Comparison of ENCODE assay signal across 24 mouse cellular contexts in the genomic region with DNA sequence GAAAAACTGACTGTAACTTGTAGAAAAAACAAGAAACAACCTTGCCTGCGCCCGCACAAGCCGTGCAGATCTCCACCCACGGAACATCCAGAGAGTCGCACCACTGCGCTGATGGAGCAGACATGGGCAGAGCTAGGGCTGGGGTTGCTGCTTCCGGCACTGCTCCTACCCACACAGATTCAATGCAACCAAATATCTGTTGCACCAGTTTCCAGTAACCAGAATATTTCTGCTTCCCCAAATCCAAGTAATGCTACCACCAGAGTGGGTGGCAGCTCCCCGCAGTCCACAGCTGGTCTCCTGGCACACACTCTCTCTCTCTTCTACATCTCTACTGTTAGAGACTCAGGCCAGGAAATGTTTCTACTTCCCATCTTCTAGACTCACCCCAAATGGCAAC. TPM values are rescaled to one million over a fixed set of nuclear protein-coding genes. Genes with fewer than 3 reads are reported as not detected.
DNase-seq lines count a peak whose midpoint lies in the region; ATAC-seq lines count a peak whose summit lies in the region.
"Had no signal": no experiment of that assay in that cellular context is flagged by ENCODE, and none has a peak within 500 bp of the region (broad histone marks: within the 10 kb centered on the region; RNA-seq: fewer than 3 reads in every experiment).

No protein-coding gene starts in this region.

- H3K9ac ChIP-seq in hindbrain, embryonic 13.5 days, result no peak overlapping the region
- H3K9ac ChIP-seq: embryonic facial prominence, embryonic 12.5 days; forebrain, embryonic 15.5 days; intestine, embryonic 15.5 days; kidney, embryonic 15.5 days; midbrain, embryonic 13.5 days had no signal

- H3K9me3 ChIP-seq in hindbrain, embryonic 13.5 days, result no peaks in the 10 kb centered on the region
- H3K9me3 ChIP-seq: embryonic facial prominence, embryonic 12.5 days; forebrain, embryonic 15.5 days; intestine, embryonic 15.5 days; kidney, embryonic 15.5 days; midbrain, embryonic 13.5 days had no signal

- no peak overlapping the region for H3K4me2 ChIP-seq in hindbrain, embryonic 13.5 days
- H3K4me2 ChIP-seq: embryonic facial prominence, embryonic 12.5 days; forebrain, embryonic 15.5 days; intestine, embryonic 15.5 days; kidney, embryonic 15.5 days; midbrain, embryonic 13.5 days had no signal

- H3K4me1 ChIP-seq in hindbrain, embryonic 13.5 days (replicated peaks), result no peaks in the 10 kb centered on the region
- H3K4me1 ChIP-seq: embryonic facial prominence, embryonic 12.5 days; forebrain, embryonic 15.5 days; intestine, embryonic 15.5 days; kidney, embryonic 15.5 days; midbrain, embryonic 13.5 days had no signal

- no peak overlapping the region for H3K4me3 ChIP-seq in hindbrain, embryonic 13.5 days
- H3K4me3 ChIP-seq: embryonic facial prominence, embryonic 12.5 days; forebrain, embryonic 15.5 days; intestine, embryonic 15.5 days; kidney, embryonic 15.5 days; midbrain, embryonic 13.5 days; myocyte had no signal

- ATAC-seq in megakaryocyte, adult 5-6 weeks (ENCODE audit: poor library complexity, severe bottlenecking), result peak; percentile 85
- ATAC-seq in hindbrain, embryonic 13.5 days (ENCODE audit: low FRiP score), result no peak
- ATAC-seq: activated CD4-positive, CD25-positive, alpha-beta regulatory T cell, adult 4 months; forebrain, embryonic 15.5 days; intestine, embryonic 15.5 days; midbrain, embryonic 13.5 days; Patski had no signal

- no peaks in the 10 kb centered on the region for H3K27me3 ChIP-seq in hindbrain, embryonic 13.5 days
- H3K27me3 ChIP-seq: embryonic facial prominence, embryonic 12.5 days; forebrain, embryonic 15.5 days; intestine, embryonic 15.5 days; kidney, embryonic 15.5 days; midbrain, embryonic 13.5 days had no signal

- WGBS in hindbrain, embryonic 13.5 days, result 96% methylated on average over 8 of the region's 8 CpGs

- DNase-seq in layer of hippocampus, adult 8-10 months (ENCODE audit: low spot score in 2 of 2), result peak; percentile 38 to 41
- DNase-seq in layer of hippocampus, adult 11-12 months (ENCODE audit: low spot score), result no peak
- peak; percentile 46 for DNase-seq in right cerebral cortex, postnatal 25 days
- no peak for DNase-seq in right cerebral cortex, postnatal 10 days (ENCODE audit: low spot score in 2 of 2)
- DNase-seq in B cell, adult 2 months, result no peak
- DNase-seq: adrenal gland, postnatal 14 days; cerebellum, adult 2 months; heart, adult 18-20 months; thymus, postnatal 4 days had no signal

- no peak overlapping the region for H3K27ac ChIP-seq in hindbrain, embryonic 13.5 days
- H3K27ac ChIP-seq: embryonic facial prominence, embryonic 12.5 days; forebrain, embryonic 15.5 days; intestine, embryonic 15.5 days; kidney, embryonic 15.5 days; midbrain, embryonic 13.5 days had no signal

- H3K36me3 ChIP-seq in hindbrain, embryonic 13.5 days, result peaks cover 43% of the 10 kb centered on the region
- H3K36me3 ChIP-seq: intestine, embryonic 15.5 days had no signal

RNA-seq across cellular contexts. Expression of a gene that starts 4.0 kb away (rescaled TPM):
- not detected for total RNA-seq in layer of hippocampus, adult 8-10 months (2022)
- total RNA-seq in megakaryocyte, adult 5-6 weeks (2015), result 0.27 and 0.56 TPM in 2 replicates
- total RNA-seq in megakaryocyte, adult 5-6 weeks (2017), result 1.3 TPM in 1 of 2 replicates, not detected in the other
- 0.13 TPM in 1 of 2 replicates, not detected in the other for polyA plus RNA-seq in hindbrain, embryonic 13.5 days (2015; fragmentation: Nextera tagmentation; extraction: Ambion mirVana)
- total RNA-seq: gastrocnemius, adult 8-10 months had no signal
- polyA plus RNA-seq: activated CD4-positive, CD25-positive, alpha-beta regulatory T cell, adult 4 months; C2C12; embryonic facial prominence, embryonic 12.5 days; heart, embryonic 14.5 days; midbrain, embryonic 13.5 days; Patski had no signal

RNA-seq across cellular contexts. Expression of a gene that starts 15.3 kb away (rescaled TPM):
- not detected for total RNA-seq in layer of hippocampus, adult 8-10 months (2022)
- total RNA-seq in megakaryocyte, adult 5-6 weeks (2015), result 50.6 and 57.5 TPM in 2 replicates
- total RNA-seq in megakaryocyte, adult 5-6 weeks (2017), result 98.7 and 109 TPM in 2 replicates
- polyA plus RNA-seq in hindbrain, embryonic 13.5 days (2015; fragmentation: Nextera tagmentation; extraction: Ambion mirVana), result 0.61 and 0.69 TPM in 2 replicates
- total RNA-seq: gastrocnemius, adult 8-10 months had no signal
- polyA plus RNA-seq: activated CD4-positive, CD25-positive, alpha-beta regulatory T cell, adult 4 months; C2C12; cerebellum, adult 2 months; myocyte; Patski had no signal

RNA-seq across cellular contexts. Expression of a gene that starts 38.9 kb away (rescaled TPM):
- not detected for total RNA-seq in layer of hippocampus, adult 8-10 months (2022)
- 0.07 and 0.20 TPM in 2 replicates for total RNA-seq in megakaryocyte, adult 5-6 weeks (2015)
- total RNA-seq in megakaryocyte, adult 5-6 weeks (2017), result 0.33 TPM in 1 of 2 replicates, not detected in the other
- 0.73 and 1.1 TPM in 2 replicates for polyA plus RNA-seq in hindbrain, embryonic 13.5 days (2015; fragmentation: Nextera tagmentation; extraction: Ambion mirVana)
- total RNA-seq: heart, adult 18-20 months; hematopoietic stem cell, adult 5-6 weeks; neutrophil, adult 5-6 weeks had no signal

Comparison
In these comparisons a context has a peak if more than half of its experiments do, and no peak if none do; other contexts are left out.
1. DNase-seq: peak in layer of hippocampus, adult 8-10 months (2 of 2) and right cerebral cortex, postnatal 25 days (single experiment); none in layer of hippocampus, adult 11-12 months (single experiment), right cerebral cortex, postnatal 10 days (0 of 2) and B cell, adult 2 months (0 of 2).
2. RNA of a gene that starts 15.3 kb away (total RNA-seq): 50.6 to 109 TPM in megakaryocyte, adult 5-6 weeks; not detected in layer of hippocampus, adult 8-10 months; every median in the first group is over 10 times any median in the second.